In the genomic region with DNA sequence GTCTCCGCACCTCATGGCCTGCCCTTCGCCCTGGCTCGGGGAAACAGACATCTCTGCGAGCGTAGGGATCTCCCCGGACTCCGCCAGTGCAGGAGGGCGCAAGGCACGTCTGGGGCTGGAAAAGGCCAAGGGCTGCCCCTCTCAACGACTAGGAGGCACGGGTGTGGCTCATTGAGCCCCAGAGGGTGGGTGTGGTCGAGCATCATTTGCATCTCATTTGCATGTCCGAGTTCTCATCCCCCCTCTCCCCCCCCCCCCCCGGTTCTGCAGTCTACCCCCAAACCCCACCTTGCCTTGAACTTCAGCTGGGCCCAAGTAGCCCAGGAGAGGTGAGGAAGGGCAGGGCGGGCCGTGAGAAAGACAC, we compare ENCODE assay signal across 9 mouse cellular contexts. TPM values are rescaled to one million over a fixed set of nuclear protein-coding genes. Genes with fewer than 3 reads are reported as not detected.
DNase-seq lines count a peak whose midpoint lies in the region; ATAC-seq and TF ChIP-seq lines count a peak whose summit lies in the region.
"Had no signal": no experiment of that assay in that cellular context is flagged by ENCODE, and none has a peak within 500 bp of the region (broad histone marks: within the 10 kb centered on the region; RNA-seq: fewer than 3 reads in every experiment).

No protein-coding gene starts in this region.

- TF ChIP-seq CTCF in E14TG2a.4 (conservative IDR thresholded peaks at IDR 0.05; ENCODE audit: low read length): no peak

- ATAC-seq in heart, embryonic 12.5 days (ENCODE audit: insufficient number of reproducible peaks, low FRiP score): no peak

- H3K4me3 ChIP-seq in heart, embryonic 12.5 days: peak overlapping the region; percentile 62
- peak overlapping the region; percentile 75 for H3K4me3 ChIP-seq in E14TG2a.4 (replicated peaks; ENCODE audit: low read length)
- peak overlapping the region; percentile 58 for H3K4me3 ChIP-seq in hindbrain, embryonic 10.5 days
- H3K4me3 ChIP-seq in midbrain, embryonic 10.5 days: peak overlapping the region; percentile 65

- no peaks in the 10 kb centered on the region for H3K9me3 ChIP-seq in heart, embryonic 12.5 days (replicated peaks)
- H3K9me3 ChIP-seq in E14TG2a.4 (ENCODE audit: low read length): no peaks in the 10 kb centered on the region
- no peaks in the 10 kb centered on the region for H3K9me3 ChIP-seq in hindbrain, embryonic 10.5 days
- no peaks in the 10 kb centered on the region for H3K9me3 ChIP-seq in midbrain, embryonic 10.5 days (replicated peaks)

- whole genome bisulfite sequencing in heart, embryonic 12.5 days: 9% methylated on average over 16 of the region's 16 CpGs
- WGBS in hindbrain, embryonic 10.5 days: 3% methylated on average over 16 of the region's 16 CpGs
- WGBS in midbrain, embryonic 10.5 days: 4% methylated on average over 16 of the region's 16 CpGs

- no peaks in the 10 kb centered on the region for H3K36me3 ChIP-seq in heart, embryonic 12.5 days
- no peaks in the 10 kb centered on the region for H3K36me3 ChIP-seq in E14TG2a.4 (ENCODE audit: insufficient read depth, low read length)
- H3K36me3 ChIP-seq in hindbrain, embryonic 10.5 days: no peaks in the 10 kb centered on the region
- H3K36me3 ChIP-seq in midbrain, embryonic 10.5 days: no peaks in the 10 kb centered on the region

- H3K27me3 ChIP-seq in heart, embryonic 12.5 days (replicated peaks): peaks cover 99% of the 10 kb centered on the region
- peaks cover 92% of the 10 kb centered on the region for H3K27me3 ChIP-seq in E14TG2a.4 (ENCODE audit: insufficient read depth, low read length)
- peaks cover 100% of the 10 kb centered on the region for H3K27me3 ChIP-seq in hindbrain, embryonic 10.5 days (ENCODE audit: insufficient read depth, poor library complexity, severe bottlenecking)
- peaks cover 100% of the 10 kb centered on the region for H3K27me3 ChIP-seq in midbrain, embryonic 10.5 days (ENCODE audit: low read depth, poor library complexity, severe bottlenecking)

- H3K4me1 ChIP-seq in heart, embryonic 12.5 days (replicated peaks): peaks cover 21% of the 10 kb centered on the region
- peaks cover 59% of the 10 kb centered on the region for H3K4me1 ChIP-seq in E14TG2a.4 (replicated peaks; ENCODE audit: low read depth, low read length)
- H3K4me1 ChIP-seq in hindbrain, embryonic 10.5 days (replicated peaks): peaks cover 56% of the 10 kb centered on the region
- H3K4me1 ChIP-seq in midbrain, embryonic 10.5 days: peaks cover 56% of the 10 kb centered on the region

- H3K27ac ChIP-seq in heart, embryonic 12.5 days (ENCODE audit: poor library complexity, severe bottlenecking): no peak overlapping the region
- peak overlapping the region; percentile 76 for H3K27ac ChIP-seq in hindbrain, embryonic 10.5 days
- peak overlapping the region; percentile 70 for H3K27ac ChIP-seq in midbrain, embryonic 10.5 days (replicated peaks)

- DNase-seq in heart, adult 18-20 months: no peak
- DNase-seq in hindbrain, embryonic 10.5 days (ENCODE audit: low spot score): no peak
- no peak for DNase-seq in midbrain, embryonic 10.5 days (ENCODE audit: low spot score)
- DNase-seq in left cerebral cortex, adult 11 months (ENCODE audit: low spot score): no peak
- DNase-seq in cerebellum, adult 18-20 months: no peak
- DNase-seq in cerebellum, adult 11-12 months: no peak
- DNase-seq: gastrocnemius, postnatal 25 days had no signal

- H3K4me2 ChIP-seq in heart, embryonic 12.5 days: peak overlapping the region; percentile 89

- H3K9ac ChIP-seq in heart, embryonic 12.5 days: no peak overlapping the region

RNA-seq across cellular contexts. Expression of gene Smug1, which starts 3.4 kb away (rescaled TPM):
- 17.1 and 17.4 TPM in 2 replicates for polyA plus RNA-seq in heart, embryonic 12.5 days (2016; fragmentation: Nextera tagmentation; extraction: Ambion mirVana)
- total RNA-seq in heart, adult 18-20 months (2021): 10 to 100 TPM; 10.9 to 12.9 TPM
- 24.3 TPM in 2 replicates for polyA plus RNA-seq in hindbrain, embryonic 10.5 days (2016; fragmentation: Nextera tagmentation; extraction: Ambion mirVana)
- polyA plus RNA-seq in midbrain, embryonic 10.5 days (2016; fragmentation: Nextera tagmentation; extraction: Ambion mirVana): 24.6 and 26.4 TPM in 2 replicates
